Comparison of ENCODE assay signal across 8 mouse cellular contexts in the genomic region with DNA sequence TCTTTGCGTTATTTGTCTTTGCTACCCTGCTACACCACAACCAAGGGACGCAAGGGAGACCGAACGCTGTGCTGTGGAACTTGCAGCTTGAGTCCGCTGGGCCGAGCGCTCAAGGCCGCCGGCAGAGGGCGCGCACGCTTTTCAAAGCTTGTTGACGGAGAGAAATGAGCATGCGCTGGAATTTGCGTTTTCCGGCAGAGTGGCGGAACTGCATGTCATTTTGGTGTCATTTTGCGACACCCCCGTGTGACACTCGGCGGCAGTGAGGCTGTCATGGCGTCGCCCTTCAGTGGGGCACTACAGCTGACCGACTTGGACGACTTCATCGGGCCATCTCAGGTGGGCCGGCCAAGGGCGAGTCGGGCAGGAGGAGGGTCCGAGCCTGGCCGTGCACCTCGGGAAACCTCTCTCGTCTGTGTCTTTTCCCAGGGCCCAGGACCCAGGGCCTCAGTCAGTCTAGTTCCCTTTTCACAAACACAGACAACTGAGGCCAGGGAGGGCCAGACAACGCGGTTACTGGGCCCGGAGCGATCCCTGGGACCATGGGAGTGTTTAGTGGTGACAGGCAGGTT. TPM values are rescaled to one million over a fixed set of nuclear protein-coding genes. Genes with fewer than 3 reads are reported as not detected.
DNase-seq lines count a peak whose midpoint lies in the region; ATAC-seq and TF ChIP-seq lines count a peak whose summit lies in the region.

Gene Narfl, plus strand, starts transcription at position 228 of the 572 bp plus-strand sequence.

- DNase-seq in ZHBTc4 (ENCODE audit: low read depth, low spot score): peak; percentile 99
- peak; percentile 97 for DNase-seq in gastrocnemius, adult 2 months
- DNase-seq in hindbrain, postnatal 0 days (ENCODE audit: low spot score): peak; percentile 99
- peak; percentile 98 to 99 for DNase-seq in left cerebral cortex, adult 2 months (ENCODE audit: extremely low spot score in 1 of 2, low spot score in 2 of 2)
- DNase-seq in right cerebral cortex, adult 2 months (ENCODE audit: low spot score in 2 of 2): peak; percentile 98 to 100
- peak; percentile 97 for DNase-seq in urinary bladder, postnatal 14 days (ENCODE audit: low spot score)

- H3K4me1 ChIP-seq in hindbrain, postnatal 0 days (ENCODE audit: insufficient read depth, low read length): peaks cover 7% of the 10 kb centered on the region; the same call in 1 of the 2 replicates

- H3K9ac ChIP-seq in hindbrain, postnatal 0 days (replicated peaks; ENCODE audit: low read length): peak within 1 kb of the TSS; percentile 82

- TF ChIP-seq CTCF in gastrocnemius, adult 2 months (IDR thresholded peaks at IDR 0.05): peak; percentile 99
- peak; percentile 98 for TF ChIP-seq CTCF in hindbrain, postnatal 0 days (IDR thresholded peaks at IDR 0.05; ENCODE audit: low read depth)
- peak; percentile 98 for TF ChIP-seq CTCF in left cerebral cortex, adult 2 months (IDR thresholded peaks at IDR 0.05)

- H3K4me3 ChIP-seq in gastrocnemius, adult 2 months: peak within 1 kb of the TSS; percentile 83
- H3K4me3 ChIP-seq in hindbrain, postnatal 0 days (ENCODE audit: low read length): peak within 1 kb of the TSS; percentile 72
- peak within 1 kb of the TSS; percentile 86 for H3K4me3 ChIP-seq in left cerebral cortex, adult 2 months

- H3K27ac ChIP-seq in gastrocnemius, adult 2 months: peak within 1 kb of the TSS; percentile 95
- no peak within 1 kb of the TSS for H3K27ac ChIP-seq in hindbrain, postnatal 0 days
- peak within 1 kb of the TSS; percentile 90 for H3K27ac ChIP-seq in left cerebral cortex, adult 2 months

- intact Hi-C loops in gastrocnemius, adult 2 months (cut with DNase I): loop anchor here (1.0 kb wide), 1 partner anchor 28 kb away; no protein-coding TSS in a partner anchor
- intact Hi-C loops in left cerebral cortex, adult 2 months (cut with DNase I): loop anchor here (1.0 to 5.0 kb wide), 3 partner anchors 24 to 41 kb away; partner anchors contain the start of gene Metrn

- H3K36me3 ChIP-seq in hindbrain, postnatal 0 days (ENCODE audit: insufficient read depth, low read length): 0 out of 2 replicates have a peak, but pooled peaks cover 4% of the 10 kb centered on the region

- H3K9me3 ChIP-seq in hindbrain, postnatal 0 days (ENCODE audit: low read length): no peaks in the 10 kb centered on the region

- WGBS in hindbrain, postnatal 0 days: under 1% methylated on average over 37 of the region's 37 CpGs

- H3K4me2 ChIP-seq in hindbrain, postnatal 0 days (ENCODE audit: low read depth, low read length): peak within 1 kb of the TSS; percentile 89

- no peaks in the 10 kb centered on the region for H3K27me3 ChIP-seq in hindbrain, postnatal 0 days (ENCODE audit: insufficient read depth, low read length)

- ATAC-seq in common myeloid progenitor, adult 5-6 weeks (replicated peaks; ENCODE audit: low read depth, poor library complexity, severe bottlenecking): peak; percentile 97
- ATAC-seq in hindbrain, postnatal 0 days: peak; percentile 90
- peak; percentile 98 for ATAC-seq in megakaryocyte, adult 5-6 weeks (ENCODE audit: poor library complexity, severe bottlenecking)

RNA-seq across cellular contexts. Expression of gene Narfl, which starts in this region (rescaled TPM):
- 8.7 and 32.7 TPM in 2 replicates for total RNA-seq in common myeloid progenitor, adult 5-6 weeks (2017)
- total RNA-seq in gastrocnemius, adult 2 months (2021): 10 to 100 TPM; 28.6 to 38.7 TPM
- total RNA-seq in hindbrain, postnatal 0 days (2014; rRNA removed): 22.2 and 28.2 TPM in 2 replicates
- polyA plus RNA-seq in hindbrain, postnatal 0 days (2015; fragmentation: Nextera tagmentation; extraction: Ambion mirVana): 27.5 and 27.9 TPM in 2 replicates
- 10 to 100 TPM; 32.4 to 33.2 TPM for total RNA-seq in left cerebral cortex, adult 2 months (2021)
- total RNA-seq in megakaryocyte, adult 5-6 weeks (2015): 11.6 and 14.5 TPM in 2 replicates
- 12.8 and 28.3 TPM in 2 replicates for total RNA-seq in megakaryocyte, adult 5-6 weeks (2017)
